Mouse (Mus musculus): ENCODE results near the gene Gm13276.

GRCm38 (mm10) chr4:88815928-88816327, 30.4 kb downstream of the Gm13276 start, which contains the start of gene Ifna7:
- no peak for TF ChIP-seq CTCF (IDR thresholded peaks at IDR 0.05)
- TF ChIP-seq EP300 (IDR thresholded peaks at IDR 0.05), result no peak
